ENCODE assay signal across 9 mouse cellular contexts in genomic region chr2:26482824-26483223, GRCm38 (mm10). TPM values are rescaled to one million over a fixed set of nuclear protein-coding genes. Genes with fewer than 3 reads are reported as not detected.
DNase-seq lines count a peak whose midpoint lies in the region; ATAC-seq and TF ChIP-seq lines count a peak whose summit lies in the region.
"Had no signal": no experiment of that assay in that cellular context is flagged by ENCODE, and none has a peak within 500 bp of the region (broad histone marks: within the 10 kb centered on the region; RNA-seq: fewer than 3 reads in every experiment).

No protein-coding gene starts in this region.

- no peak for DNase-seq in forebrain, embryonic 10.5 days (ENCODE audit: extremely low spot score, low spot score)
- no peak for DNase-seq in lung, embryonic 14.5 days
- no peak for DNase-seq in lung, adult 18-20 months
- DNase-seq in urinary bladder, postnatal 4 days (ENCODE audit: low spot score in 2 of 2), result no peak
- no peak for DNase-seq in left cerebral cortex, adult 11 months (ENCODE audit: low spot score)
- DNase-seq: cerebellum, adult 9-10 months had no signal

- no peaks in the 10 kb centered on the region for H3K27me3 ChIP-seq in forebrain, embryonic 10.5 days (ENCODE audit: poor library complexity, severe bottlenecking)
- no peaks in the 10 kb centered on the region for H3K27me3 ChIP-seq in forebrain, embryonic 16.5 days (replicated peaks; ENCODE audit: control insufficient read depth, insufficient read depth, low read length)
- no peaks in the 10 kb centered on the region for H3K27me3 ChIP-seq in lung, embryonic 14.5 days (ENCODE audit: insufficient read depth, low read length)
- H3K27me3 ChIP-seq in liver, embryonic 12.5 days (replicated peaks), result no peaks in the 10 kb centered on the region
- H3K27me3 ChIP-seq in stomach, embryonic 14.5 days (ENCODE audit: control insufficient read depth, insufficient read depth, low read length), result no peaks in the 10 kb centered on the region

- no peak overlapping the region for H3K9ac ChIP-seq in forebrain, embryonic 16.5 days (replicated peaks; ENCODE audit: low read depth, low read length)
- H3K9ac ChIP-seq in lung, embryonic 14.5 days, result no peak overlapping the region
- H3K9ac ChIP-seq in liver, embryonic 12.5 days, result no peak overlapping the region
- no peak overlapping the region for H3K9ac ChIP-seq in stomach, embryonic 14.5 days (replicated peaks; ENCODE audit: low read depth, low read length)

- H3K27ac ChIP-seq in forebrain, embryonic 10.5 days, result peak overlapping the region; percentile 97
- no peak overlapping the region; the same call in 1 of the 2 replicates for H3K27ac ChIP-seq in forebrain, embryonic 16.5 days (ENCODE audit: low read length)
- peak overlapping the region; percentile 91 for H3K27ac ChIP-seq in lung, embryonic 14.5 days (ENCODE audit: low read depth)
- H3K27ac ChIP-seq in liver, embryonic 12.5 days, result peak overlapping the region; percentile 39; the same call in 1 of the 2 replicates
- H3K27ac ChIP-seq in stomach, embryonic 14.5 days (ENCODE audit: low read length), result peak overlapping the region; percentile 79

- 93% methylated on average over 3 of the region's 3 CpGs for WGBS in forebrain, embryonic 10.5 days
- 89% methylated on average over 3 of the region's 3 CpGs for WGBS in forebrain, embryonic 16.5 days
- WGBS in lung, embryonic 14.5 days, result 68% methylated on average over 3 of the region's 3 CpGs
- WGBS in liver, embryonic 12.5 days (ENCODE audit: insufficient replicate concordance), result 40% methylated on average over 3 of the region's 3 CpGs
- WGBS in stomach, embryonic 14.5 days, result 73% methylated on average over 3 of the region's 3 CpGs

- H3K4me1 ChIP-seq in forebrain, embryonic 10.5 days, result peaks cover 83% of the 10 kb centered on the region
- H3K4me1 ChIP-seq in forebrain, embryonic 16.5 days (replicated peaks; ENCODE audit: control insufficient read depth, insufficient read depth, low read length), result peaks cover 62% of the 10 kb centered on the region
- peaks cover 44% of the 10 kb centered on the region for H3K4me1 ChIP-seq in lung, embryonic 14.5 days (ENCODE audit: insufficient read depth)
- H3K4me1 ChIP-seq in liver, embryonic 12.5 days, result peaks cover 60% of the 10 kb centered on the region
- peaks cover 52% of the 10 kb centered on the region for H3K4me1 ChIP-seq in stomach, embryonic 14.5 days (ENCODE audit: control insufficient read depth, insufficient read depth, low read length)

- peaks cover 76% of the 10 kb centered on the region for H3K36me3 ChIP-seq in forebrain, embryonic 10.5 days (replicated peaks)
- no peaks in the 10 kb centered on the region; the same call in 1 of the 2 replicates for H3K36me3 ChIP-seq in forebrain, embryonic 16.5 days (ENCODE audit: control insufficient read depth, insufficient read depth)
- peaks cover 64% of the 10 kb centered on the region for H3K36me3 ChIP-seq in lung, embryonic 14.5 days (ENCODE audit: insufficient read depth)
- peaks cover 49% of the 10 kb centered on the region for H3K36me3 ChIP-seq in liver, embryonic 12.5 days
- peaks cover 54% of the 10 kb centered on the region for H3K36me3 ChIP-seq in stomach, embryonic 14.5 days (ENCODE audit: control insufficient read depth, insufficient read depth, low read length)

- no peak for ATAC-seq in forebrain, embryonic 16.5 days
- ATAC-seq in lung, embryonic 14.5 days (ENCODE audit: insufficient read depth), result no peak
- ATAC-seq in liver, embryonic 12.5 days, result peak; percentile 4; the same call in 1 of the 2 replicates
- no peak for ATAC-seq in stomach, embryonic 14.5 days (ENCODE audit: insufficient number of reproducible peaks, insufficient read depth, low FRiP score, low read depth)

- no peak overlapping the region for H3K4me2 ChIP-seq in forebrain, embryonic 16.5 days (ENCODE audit: low read length)
- H3K4me2 ChIP-seq in lung, embryonic 14.5 days, result peak overlapping the region; percentile 37
- peak overlapping the region; percentile 19; the same call in 1 of the 2 replicates for H3K4me2 ChIP-seq in liver, embryonic 12.5 days
- H3K4me2 ChIP-seq in stomach, embryonic 14.5 days (replicated peaks; ENCODE audit: low read depth, low read length), result no peak overlapping the region; the same call in 1 of the 2 replicates

- no peaks in the 10 kb centered on the region for H3K9me3 ChIP-seq in forebrain, embryonic 10.5 days
- no peaks in the 10 kb centered on the region for H3K9me3 ChIP-seq in forebrain, embryonic 16.5 days (ENCODE audit: control insufficient read depth, low read length)
- H3K9me3 ChIP-seq in lung, embryonic 14.5 days (ENCODE audit: low read depth, low read length), result no peaks in the 10 kb centered on the region
- no peaks in the 10 kb centered on the region for H3K9me3 ChIP-seq in liver, embryonic 12.5 days (replicated peaks)
- no peaks in the 10 kb centered on the region for H3K9me3 ChIP-seq in stomach, embryonic 14.5 days (ENCODE audit: control insufficient read depth, low read depth, low read length)

- no peak overlapping the region for H3K4me3 ChIP-seq in forebrain, embryonic 10.5 days
- H3K4me3 ChIP-seq in forebrain, embryonic 16.5 days (replicated peaks; ENCODE audit: low read length), result no peak overlapping the region
- no peak overlapping the region for H3K4me3 ChIP-seq in lung, embryonic 14.5 days (ENCODE audit: low read depth, low read length)
- H3K4me3 ChIP-seq in liver, embryonic 12.5 days, result no peak overlapping the region
- H3K4me3 ChIP-seq in stomach, embryonic 14.5 days (ENCODE audit: low read depth, low read length), result no peak overlapping the region

- TF ChIP-seq CTCF in lung, embryonic 14.5 days (IDR thresholded peaks at IDR 0.05; ENCODE audit: low read depth), result no peak

RNA-seq across cellular contexts. Expression of gene Notch1, which starts 33.6 kb away (rescaled TPM):
- 25.4 and 26.7 TPM in 2 replicates for polyA plus RNA-seq in forebrain, embryonic 10.5 days (2016; fragmentation: Nextera tagmentation; extraction: Ambion mirVana)
- 20.2 and 23.6 TPM in 2 replicates for polyA plus RNA-seq in forebrain, embryonic 16.5 days (2015; fragmentation: Nextera tagmentation; extraction: Ambion mirVana)
- 37.7 and 44.0 TPM in 2 replicates for polyA plus RNA-seq in lung, embryonic 14.5 days (2014; fragmentation: Nextera tagmentation; extraction: Ambion mirVana)
- 4.1 and 4.4 TPM in 2 replicates for polyA plus RNA-seq in liver, embryonic 12.5 days (2016; fragmentation: Nextera tagmentation; extraction: Ambion mirVana)
- 29.5 and 31.7 TPM in 2 replicates for polyA plus RNA-seq in stomach, embryonic 14.5 days (2014; fragmentation: Nextera tagmentation; extraction: Ambion mirVana)

RNA-seq across cellular contexts. Expression of gene Sec16a, which starts 37.8 kb away (rescaled TPM):
- polyA plus RNA-seq in forebrain, embryonic 10.5 days (2016; fragmentation: Nextera tagmentation; extraction: Ambion mirVana), result 27.0 and 29.8 TPM in 2 replicates
- polyA plus RNA-seq in forebrain, embryonic 16.5 days (2015; fragmentation: Nextera tagmentation; extraction: Ambion mirVana), result 21.5 and 23.1 TPM in 2 replicates
- polyA plus RNA-seq in lung, embryonic 14.5 days (2014; fragmentation: Nextera tagmentation; extraction: Ambion mirVana), result 36.0 and 36.5 TPM in 2 replicates
- polyA plus RNA-seq in liver, embryonic 12.5 days (2016; fragmentation: Nextera tagmentation; extraction: Ambion mirVana), result 13.0 and 14.4 TPM in 2 replicates
- polyA plus RNA-seq in stomach, embryonic 14.5 days (2014; fragmentation: Nextera tagmentation; extraction: Ambion mirVana), result 33.4 and 37.7 TPM in 2 replicates

Comparison
In these comparisons a context has a peak if more than half of its experiments do, and no peak if none do; other contexts are left out.
1. H3K4me2 ChIP-seq: peak in lung, embryonic 14.5 days (single experiment) and liver, embryonic 12.5 days (single experiment); none in forebrain, embryonic 16.5 days (single experiment) and stomach, embryonic 14.5 days (single experiment).